Mouse (Mus musculus) erythroblast, embryonic 14.5 days (primary cell): ENCODE data around the gene Hoxb4. TPM values are rescaled to one million over a fixed set of nuclear protein-coding genes. Genes with fewer than 3 reads are reported as not detected.

Experiments
- H3K27me3 ChIP-seq: 2 replicates; pipeline ENCODE4 v1.6.1; 2012; ENCODE audit warnings: inconsistent platforms; ENCODE audit not compliant: control insufficient read depth
- H3K36me3 ChIP-seq: 2 replicates; pipeline ENCODE4 v1.6.1; 2012; ENCODE audit warnings: mild to moderate bottlenecking, inconsistent platforms; ENCODE audit not compliant: control insufficient read depth
- H3K4me1 ChIP-seq: 2 replicates; pipeline ENCODE4 v1.6.1; 2012; ENCODE audit warnings: inconsistent platforms; ENCODE audit not compliant: control insufficient read depth
- H3K4me3 ChIP-seq: replicated peaks from 2 replicates; pipeline ENCODE3; 2012; ENCODE audit warnings: moderate library complexity, mild to moderate bottlenecking, inconsistent platforms
- H3K9me3 ChIP-seq: 2 replicates; pipeline ENCODE4 v1.6.1; 2012; ENCODE audit warnings: low read length, inconsistent platforms, mixed read lengths; ENCODE audit not compliant: control insufficient read depth
- GATA1 ChIP-seq: IDR thresholded peaks from 2 replicates; pipeline ENCODE4 v1.6.1; 2012; ENCODE audit warnings: low read length, inconsistent platforms, mixed read lengths
- TAL1 ChIP-seq: IDR thresholded peaks from 3 replicates; pipeline ENCODE4 v1.6.1; 2012; ENCODE audit warnings: low read length, inconsistent platforms, mixed read lengths
- polyA plus RNA-seq: library from polyadenylated mRNA; stranded (reverse); fragments of >175 nt; gene quantifications from 2 replicates; pipeline ENCODE4 v1.2.3, GENCODE M21; 2012

The Hoxb4 gene
- polyA plus RNA-seq, 1 experiment = not detected

GRCm38 (mm10) chr11:96311097-96311496 is 7.0 kb upstream of the Hoxb4 start:
- Histone ChIP-seq H3K4me3 (no peak overlapping the region), H3K27me3 (peaks cover 100% of the 10 kb centered on the region), H3K4me1 (no peaks in the 10 kb centered on the region), H3K36me3 (no peaks in the 10 kb centered on the region), H3K9me3 (no peaks in the 10 kb centered on the region)
- TF ChIP-seq TAL1 (no peak), GATA1 (no peak)

- no peaks in the 10 kb centered on the region for H3K4me1 ChIP-seq
- no peaks in the 10 kb centered on the region for H3K36me3 ChIP-seq
- TF ChIP-seq TAL1 (no peak), GATA1 (no peak)
- H3K9me3 ChIP-seq = no peaks in the 10 kb centered on the region
- H3K4me3 ChIP-seq = no peak overlapping the region
- H3K27me3 ChIP-seq = peaks cover 100% of the 10 kb centered on the region
Observed at GRCm38 (mm10) chr11:96311520-96312417, 6.3 kb upstream of the Hoxb4 start.

GRCm38 (mm10) chr11:96313134-96313533 is 4.9 kb upstream of the Hoxb4 start:
- H3K9me3 ChIP-seq = no peaks in the 10 kb centered on the region
- no peak overlapping the region for H3K4me3 ChIP-seq
- no peaks in the 10 kb centered on the region for H3K36me3 ChIP-seq
- no peaks in the 10 kb centered on the region for H3K4me1 ChIP-seq
- peaks cover 100% of the 10 kb centered on the region for H3K27me3 ChIP-seq
- TF ChIP-seq TAL1 (no peak), GATA1 (no peak)

GRCm38 (mm10) chr11:96313806-96314428 is 4.2 kb upstream of the Hoxb4 start:
- Histone ChIP-seq H3K4me1 (no peaks in the 10 kb centered on the region), H3K27me3 (peaks cover 100% of the 10 kb centered on the region), H3K4me3 (no peak overlapping the region), H3K36me3 (no peaks in the 10 kb centered on the region), H3K9me3 (no peaks in the 10 kb centered on the region)
- TF ChIP-seq GATA1 = no peak
- TF ChIP-seq TAL1 = no peak

- Histone ChIP-seq H3K9me3 (no peaks in the 10 kb centered on the region), H3K4me3 (no peak overlapping the region), H3K36me3 (no peaks in the 10 kb centered on the region), H3K4me1 (no peaks in the 10 kb centered on the region), H3K27me3 (peaks cover 100% of the 10 kb centered on the region)
- TF ChIP-seq GATA1 (no peak), TAL1 (no peak)
Observed at GRCm38 (mm10) chr11:96314671-96315343, 3.3 kb upstream of the Hoxb4 start.

- Histone ChIP-seq H3K9me3 (no peaks in the 10 kb centered on the region), H3K4me1 (no peaks in the 10 kb centered on the region), H3K27me3 (peaks cover 100% of the 10 kb centered on the region), H3K4me3 (no peak overlapping the region), H3K36me3 (no peaks in the 10 kb centered on the region)
- TF ChIP-seq GATA1 = no peak
Observed at GRCm38 (mm10) chr11:96315344-96315681, 2.8 kb upstream of the Hoxb4 start.

GRCm38 (mm10) chr11:96316696-96317607 is 1.1 kb upstream of the Hoxb4 start:
- TF ChIP-seq TAL1 (no peak), GATA1 (no peak)
- no peak overlapping the region for H3K4me3 ChIP-seq
- H3K36me3 ChIP-seq = no peaks in the 10 kb centered on the region
- peaks cover 99% of the 10 kb centered on the region for H3K27me3 ChIP-seq
- H3K9me3 ChIP-seq = no peaks in the 10 kb centered on the region
- no peaks in the 10 kb centered on the region for H3K4me1 ChIP-seq

- Histone ChIP-seq H3K4me3 (no peak overlapping the region), H3K36me3 (no peaks in the 10 kb centered on the region), H3K4me1 (no peaks in the 10 kb centered on the region), H3K27me3 (peaks cover 97% of the 10 kb centered on the region), H3K9me3 (no peaks in the 10 kb centered on the region)
- no peak for TF ChIP-seq GATA1
- no peak for TF ChIP-seq TAL1
Observed at GRCm38 (mm10) chr11:96318368-96319070, 452 bp downstream of the Hoxb4 start.
